Mouse (Mus musculus) MEL-GATA-1-ER (cell line): Measurements from ENCODE around the gene Gstt2.
"Not testable (repeated sequence)": the region's sequence is repeated elsewhere in the genome, so short reads cannot be mapped to it uniquely, and the experiment has no call there.

Source experiments
- DNase-seq: peaks from one replicate; pipeline ENCODE4 v3.0.0-alpha.2; 2012; ENCODE audit warnings: low read depth; ENCODE audit errors: extremely low read depth

The Gstt2 gene

GRCm38 (mm10) chr10:75855416-75855981 lies 18.3 kb upstream of the Gstt2 start:
- DNase-seq: no peak

- DNase-seq: no peak
Observed at GRCm38 (mm10) chr10:75854791-75855190, 17.6 kb upstream of the Gstt2 start.

GRCm38 (mm10) chr10:75854096-75854495 lies 16.9 kb upstream of the Gstt2 start:
- DNase-seq: no peak

GRCm38 (mm10) chr10:75853452-75853851 lies 16.2 kb upstream of the Gstt2 start:
- DNase-seq: peak; percentile 70

GRCm38 (mm10) chr10:75852539-75853125 lies 15.4 kb upstream of the Gstt2 start:
- no peak for DNase-seq

- DNase-seq: no peak
Observed at GRCm38 (mm10) chr10:75851681-75852080, 14.5 kb upstream of the Gstt2 start.

GRCm38 (mm10) chr10:75851076-75851475 lies 13.9 kb upstream of the Gstt2 start:
- no peak for DNase-seq

GRCm38 (mm10) chr10:75848382-75848781 lies 11.2 kb upstream of the Gstt2 start:
- DNase-seq: no peak

GRCm38 (mm10) chr10:75845306-75845930 lies 8.2 kb upstream of the Gstt2 start:
- no peak for DNase-seq

- no peak for DNase-seq
Observed at GRCm38 (mm10) chr10:75844800-75845199, 7.6 kb upstream of the Gstt2 start.

- not testable (repeated sequence) for DNase-seq
Observed at GRCm38 (mm10) chr10:75843898-75844297, 6.7 kb upstream of the Gstt2 start.

GRCm38 (mm10) chr10:75839092-75839491 lies 1.9 kb upstream of the Gstt2 start:
- no peak for DNase-seq

- DNase-seq: no peak
Observed at GRCm38 (mm10) chr10:75835761-75836531, 1.3 kb downstream of the Gstt2 start.

GRCm38 (mm10) chr10:75835307-75835706 lies 1.9 kb downstream of the Gstt2 start:
- peak; percentile 85 for DNase-seq

GRCm38 (mm10) chr10:75834721-75835120 lies 2.5 kb downstream of the Gstt2 start:
- no peak for DNase-seq

GRCm38 (mm10) chr10:75834250-75834649 lies 3.0 kb downstream of the Gstt2 start:
- no peak for DNase-seq

GRCm38 (mm10) chr10:75833456-75834080 lies 3.7 kb downstream of the Gstt2 start:
- DNase-seq: no peak

- no peak for DNase-seq
Observed at GRCm38 (mm10) chr10:75832272-75832895, 4.8 kb downstream of the Gstt2 start.

- DNase-seq: no peak
Observed at GRCm38 (mm10) chr10:75830275-75830670, 7.0 kb downstream of the Gstt2 start.

- DNase-seq: no peak
Observed at GRCm38 (mm10) chr10:75829529-75830274, 7.5 kb downstream of the Gstt2 start.
